Mouse (Mus musculus) liver, adult 2 months (tissue): ENCODE results near the gene Ccdc28b.

Experiments used
- CTCF ChIP-seq: fragments of 200-500 bp; IDR thresholded peaks from 2 replicates; pipeline ENCODE4 v1.5.1; 2011; ENCODE audit warnings: low read depth, low read length, control low read depth
- POLR2A ChIP-seq: fragments of 200-500 bp; IDR thresholded peaks from 2 replicates; pipeline ENCODE4 v1.6.1; 2011; ENCODE audit warnings: low read length, control low read depth; ENCODE audit not compliant: insufficient read depth; ENCODE audit errors: extremely low read depth

DNA sequence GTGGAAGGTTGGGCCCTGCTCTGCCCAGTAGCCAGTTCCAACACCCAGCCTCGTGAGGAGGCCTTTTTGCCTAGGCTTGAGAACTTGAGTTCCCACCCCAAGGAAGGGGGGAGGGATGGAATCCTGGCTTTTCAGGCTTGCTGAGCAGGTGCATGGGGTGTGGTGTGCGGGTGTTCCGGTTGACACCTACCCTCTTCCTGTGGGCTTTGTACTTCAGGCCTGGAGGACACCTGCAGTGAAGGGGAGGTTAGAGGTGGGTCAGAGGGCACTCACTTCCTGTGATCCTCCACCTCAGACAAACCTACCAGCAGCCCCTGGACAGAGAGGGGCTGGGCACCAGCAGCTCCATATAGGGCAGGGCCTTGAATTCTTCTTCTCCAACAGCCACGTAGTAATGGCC is 13.7 kb downstream of the Ccdc28b start:
- TF ChIP-seq POLR2A = no peak
- TF ChIP-seq CTCF = no peak
